Mouse (Mus musculus): ENCODE measurements around the gene Uvrag.

Uvrag gene

GRCm38 (mm10) chr7:99164873-99165410, 24.0 kb upstream of the Uvrag start:
- peak; percentile 50 for DNase-seq

GRCm38 (mm10) chr7:99162462-99162861, 21.5 kb upstream of the Uvrag start:
- DNase-seq, result no peak

GRCm38 (mm10) chr7:99161961-99162360, 21.0 kb upstream of the Uvrag start:
- DNase-seq, result no peak

- DNase-seq, result no peak
Observed at GRCm38 (mm10) chr7:99161529-99161928, 20.6 kb upstream of the Uvrag start.

- no peak for DNase-seq
Observed at GRCm38 (mm10) chr7:99160995-99161394, 20.1 kb upstream of the Uvrag start.

GRCm38 (mm10) chr7:99159446-99159845, 18.5 kb upstream of the Uvrag start:
- DNase-seq, result no peak

- DNase-seq, result no peak
Observed at GRCm38 (mm10) chr7:99158904-99159303, 18.0 kb upstream of the Uvrag start.

GRCm38 (mm10) chr7:99158011-99158410, 17.1 kb upstream of the Uvrag start:
- no peak for DNase-seq

GRCm38 (mm10) chr7:99156737-99157136, 15.8 kb upstream of the Uvrag start:
- DNase-seq, result no peak

- no peak for DNase-seq
Observed at GRCm38 (mm10) chr7:99155311-99156289, 14.7 kb upstream of the Uvrag start.

- no peak for DNase-seq
Observed at GRCm38 (mm10) chr7:99154648-99155151, 13.8 kb upstream of the Uvrag start.

- no peak for DNase-seq
Observed at GRCm38 (mm10) chr7:99153686-99154202, 12.8 kb upstream of the Uvrag start.

GRCm38 (mm10) chr7:99152756-99153155, 11.8 kb upstream of the Uvrag start:
- no peak for DNase-seq

- DNase-seq, result peak; percentile 96
Observed at GRCm38 (mm10) chr7:99151342-99151741, 10.4 kb upstream of the Uvrag start.

- DNase-seq, result no peak
Observed at GRCm38 (mm10) chr7:99149017-99149416, 8.1 kb upstream of the Uvrag start.

GRCm38 (mm10) chr7:99147494-99147893, 6.6 kb upstream of the Uvrag start:
- DNase-seq, result no peak

GRCm38 (mm10) chr7:99146906-99147305, 6.0 kb upstream of the Uvrag start:
- DNase-seq, result no peak

GRCm38 (mm10) chr7:99146011-99146410, 5.1 kb upstream of the Uvrag start:
- DNase-seq, result no peak

- peak; percentile 74 for DNase-seq
Observed at GRCm38 (mm10) chr7:99144616-99145015, 3.7 kb upstream of the Uvrag start.

GRCm38 (mm10) chr7:99143244-99143643, 2.3 kb upstream of the Uvrag start:
- DNase-seq, result no peak

- no peak for DNase-seq
Observed at GRCm38 (mm10) chr7:99141919-99142606, 1.1 kb upstream of the Uvrag start.

GRCm38 (mm10) chr7:99140511-99140910, 430 bp downstream of the Uvrag start:
- no peak for DNase-seq

GRCm38 (mm10) chr7:99139841-99140491, 975 bp downstream of the Uvrag start:
- DNase-seq, result no peak
